Mouse (Mus musculus) megakaryocyte, embryonic 14.5 days (primary cell): Measurements from ENCODE around the gene Cachd1. TPM values are rescaled to one million over a fixed set of nuclear protein-coding genes. Genes with fewer than 3 reads are reported as not detected.

ENCODE experiments used
- H3K27me3 ChIP-seq: replicated peaks from 2 replicates; pipeline ENCODE3; 2012; ENCODE audit warnings: inconsistent platforms
- H3K36me3 ChIP-seq: replicated peaks from 2 replicates; pipeline ENCODE3; 2012; ENCODE audit warnings: low read length, inconsistent platforms, mixed read lengths
- H3K4me1 ChIP-seq: 2 replicates; pipeline ENCODE4 v1.6.1; 2012; ENCODE audit warnings: inconsistent platforms
- H3K4me3 ChIP-seq: replicated peaks from 2 replicates; pipeline ENCODE3; 2012; ENCODE audit warnings: moderate library complexity, mild to moderate bottlenecking, inconsistent platforms
- H3K9me3 ChIP-seq: 2 replicates; pipeline ENCODE4 v1.6.1; 2012; ENCODE audit warnings: inconsistent platforms
- FLI1 ChIP-seq: IDR thresholded peaks from 2 replicates; pipeline ENCODE4 v1.6.1; 2012; ENCODE audit warnings: low read length, inconsistent platforms, mixed read lengths
- GATA1 ChIP-seq: IDR thresholded peaks from 3 replicates; pipeline ENCODE4 v1.6.1; 2012; ENCODE audit warnings: mixed read lengths, low read length, inconsistent platforms, borderline replicate concordance
- polyA plus RNA-seq: library from polyadenylated mRNA; stranded (reverse); fragments of >175 nt; gene quantifications from 2 replicates; pipeline ENCODE4 v1.2.3, GENCODE M21; 2012; ENCODE audit warnings: low replicate concordance; ENCODE audit not compliant: insufficient read depth

Gene Cachd1
- polyA plus RNA-seq, 1 experiment: 1.3 TPM

DNA sequence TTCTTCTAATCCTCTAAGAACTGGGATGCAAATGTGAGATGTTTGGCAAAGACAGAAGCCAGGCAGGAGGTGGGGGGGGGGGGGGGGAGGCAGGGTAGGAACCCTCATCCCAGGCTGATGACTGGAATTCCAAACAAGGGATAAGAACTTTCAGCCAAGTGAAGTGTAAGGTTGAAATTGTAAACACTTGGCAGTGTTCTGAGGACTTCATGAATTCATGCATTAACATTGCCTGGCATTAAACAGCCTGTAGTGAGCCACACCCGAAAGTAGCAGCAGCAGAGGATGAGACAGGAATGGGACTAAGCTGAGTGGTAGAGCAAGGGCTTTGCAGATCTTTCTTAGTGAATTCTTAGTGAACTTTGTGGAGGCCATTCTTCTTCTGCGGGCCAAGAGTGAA is 250.5 kb downstream of the Cachd1 start:
- no peaks in the 10 kb centered on the region for H3K4me1 ChIP-seq
- H3K36me3 ChIP-seq: no peaks in the 10 kb centered on the region
- TF ChIP-seq FLI1 (no peak), GATA1 (no peak)
- H3K9me3 ChIP-seq: peaks cover 8% of the 10 kb centered on the region
- no peaks in the 10 kb centered on the region for H3K27me3 ChIP-seq
- H3K4me3 ChIP-seq: no peak overlapping the region

DNA sequence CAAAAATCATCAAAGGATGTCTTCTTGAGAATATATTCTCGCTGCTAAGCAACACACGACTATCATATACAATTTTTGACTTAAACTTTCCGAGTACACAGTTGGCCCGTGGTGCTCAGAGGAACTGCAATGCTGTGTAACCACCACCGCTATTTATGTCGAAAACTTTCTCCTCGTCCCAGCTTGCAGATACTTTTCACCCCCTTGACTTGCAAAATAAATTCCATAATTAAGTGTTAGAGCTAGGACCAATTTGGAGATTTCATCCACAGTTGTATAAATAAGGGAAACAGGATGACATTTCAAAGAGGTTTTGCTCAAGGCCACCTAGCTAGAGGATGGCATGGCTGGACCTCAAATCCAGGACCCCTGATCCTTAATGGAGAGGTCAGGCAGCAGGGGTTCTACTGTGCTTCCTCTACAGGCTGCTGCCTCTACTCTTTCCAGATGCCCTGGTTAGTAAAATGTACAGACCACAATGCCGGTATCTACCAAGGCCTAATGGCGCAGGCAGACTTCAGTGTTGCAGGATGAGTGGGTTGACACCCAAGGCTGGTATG is 251.5 kb downstream of the Cachd1 start:
- H3K9me3 ChIP-seq: peaks cover 5% of the 10 kb centered on the region
- H3K4me1 ChIP-seq: no peaks in the 10 kb centered on the region
- no peak for TF ChIP-seq FLI1
- no peak for TF ChIP-seq GATA1
- H3K4me3 ChIP-seq: no peak overlapping the region
- no peaks in the 10 kb centered on the region for H3K36me3 ChIP-seq
- no peaks in the 10 kb centered on the region for H3K27me3 ChIP-seq

DNA sequence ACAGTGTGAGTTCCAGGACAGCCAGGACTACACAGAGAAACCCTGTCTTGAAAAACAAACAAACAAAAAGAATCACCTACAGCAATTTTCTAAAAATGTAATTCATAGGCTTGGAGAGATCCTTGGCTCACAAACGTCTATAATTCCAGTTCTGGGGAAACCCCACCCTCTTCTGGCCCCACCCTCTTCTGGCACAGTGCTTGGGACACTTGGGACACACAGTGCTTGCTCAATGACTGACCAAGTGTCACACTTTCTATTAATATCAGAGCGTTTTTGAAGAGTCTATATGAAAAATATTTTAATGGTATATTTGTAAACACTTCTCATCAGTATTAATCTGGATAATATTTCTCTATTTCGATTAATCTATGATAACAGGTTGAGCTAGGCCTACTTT is 256.6 kb downstream of the Cachd1 start:
- no peaks in the 10 kb centered on the region for H3K9me3 ChIP-seq
- no peak overlapping the region for H3K4me3 ChIP-seq
- no peaks in the 10 kb centered on the region for H3K36me3 ChIP-seq
- no peaks in the 10 kb centered on the region for H3K27me3 ChIP-seq
- H3K4me1 ChIP-seq: no peaks in the 10 kb centered on the region
- TF ChIP-seq FLI1: no peak
- no peak for TF ChIP-seq GATA1

DNA sequence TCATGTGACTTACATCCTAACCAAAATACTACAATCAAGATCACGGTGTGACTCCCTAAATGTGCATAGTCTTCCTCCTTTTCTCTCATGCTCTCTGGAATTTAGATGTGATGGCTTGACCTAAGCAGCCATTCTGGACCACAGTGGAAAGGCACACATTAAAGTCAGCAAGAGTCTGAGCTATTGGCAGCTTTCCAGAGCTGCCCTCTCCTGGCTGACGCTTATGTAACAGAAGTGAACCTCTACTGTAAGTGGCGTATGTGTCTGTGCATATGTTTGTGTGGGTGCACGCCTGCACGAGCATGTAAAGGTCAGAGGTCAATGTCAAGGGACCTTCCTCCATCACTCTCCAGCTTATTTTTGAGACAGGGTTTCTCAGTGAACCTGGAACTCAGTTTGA is 258.7 kb downstream of the Cachd1 start:
- H3K36me3 ChIP-seq: no peaks in the 10 kb centered on the region
- H3K9me3 ChIP-seq: no peaks in the 10 kb centered on the region
- no peaks in the 10 kb centered on the region for H3K27me3 ChIP-seq
- H3K4me1 ChIP-seq: no peaks in the 10 kb centered on the region
- TF ChIP-seq FLI1 (no peak), GATA1 (no peak)
- H3K4me3 ChIP-seq: no peak overlapping the region

DNA sequence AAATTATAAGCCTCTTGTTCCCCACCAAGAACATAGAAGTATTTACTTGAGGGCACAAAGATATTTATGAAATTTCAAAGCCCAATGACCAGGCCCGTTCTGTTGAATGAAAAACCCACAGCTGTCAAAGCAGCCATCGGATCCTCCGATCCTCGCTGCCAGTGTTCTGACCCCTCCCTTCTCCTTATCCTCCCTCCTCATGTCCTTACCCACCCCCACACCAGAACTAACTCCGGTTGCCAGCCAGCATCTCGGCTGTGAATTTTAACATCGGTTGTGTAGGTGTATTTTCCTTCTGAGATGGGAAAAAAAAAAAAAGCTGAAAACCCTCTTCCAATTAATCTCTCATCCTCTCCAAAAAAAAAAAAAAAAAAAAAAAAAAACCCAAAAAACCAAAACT is 260.7 kb downstream of the Cachd1 start:
- Histone ChIP-seq H3K27me3 (no peaks in the 10 kb centered on the region), H3K4me1 (no peaks in the 10 kb centered on the region), H3K4me3 (no peak overlapping the region), H3K9me3 (no peaks in the 10 kb centered on the region), H3K36me3 (no peaks in the 10 kb centered on the region)
- TF ChIP-seq GATA1 (no peak), FLI1 (no peak)

DNA sequence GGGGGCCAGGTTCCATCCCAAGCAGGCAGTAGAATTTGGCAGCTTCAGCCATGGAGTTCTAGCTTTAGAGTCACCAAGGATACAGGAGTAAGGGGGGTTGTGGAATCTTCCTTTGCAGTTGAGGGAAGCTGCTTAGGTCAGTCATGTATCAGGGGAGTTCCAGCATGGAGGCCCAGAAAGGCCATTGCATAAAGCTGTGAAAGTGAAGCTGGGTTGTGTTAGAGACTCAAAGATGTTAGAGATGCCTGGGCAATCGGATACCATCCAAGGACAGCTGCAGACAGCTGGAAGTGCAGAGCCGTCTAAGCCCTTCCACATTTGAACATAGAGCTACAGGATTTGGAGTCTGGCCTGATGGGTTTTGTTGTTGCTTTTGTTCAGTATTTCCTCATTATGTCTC is 267.2 kb downstream of the Cachd1 start:
- Histone ChIP-seq H3K4me1 (no peaks in the 10 kb centered on the region), H3K36me3 (no peaks in the 10 kb centered on the region)

DNA sequence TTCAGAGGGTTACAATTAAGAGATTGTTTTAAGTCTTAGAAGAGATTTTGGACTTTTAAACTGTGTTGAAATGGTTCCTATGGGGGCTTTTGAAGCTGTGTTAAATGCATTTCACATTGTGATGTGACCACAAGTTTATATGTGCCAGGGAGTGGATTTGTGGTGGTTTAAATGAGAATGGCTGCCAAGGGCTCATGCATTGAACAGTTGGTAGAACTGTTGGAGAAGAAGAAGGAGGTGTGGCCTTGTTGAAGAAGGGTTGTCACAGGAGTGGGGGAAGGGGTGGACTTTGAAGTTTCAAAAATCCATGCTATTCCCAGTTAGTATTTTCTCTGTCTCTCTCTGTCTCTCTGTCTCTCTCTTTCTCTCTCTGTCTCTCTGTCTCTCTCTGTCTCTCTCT is 267.7 kb downstream of the Cachd1 start:
- no peaks in the 10 kb centered on the region for H3K4me1 ChIP-seq
- TF ChIP-seq GATA1 (no peak), FLI1 (no peak)
- no peak overlapping the region for H3K4me3 ChIP-seq
- H3K27me3 ChIP-seq: no peaks in the 10 kb centered on the region
- no peaks in the 10 kb centered on the region for H3K9me3 ChIP-seq
- H3K36me3 ChIP-seq: no peaks in the 10 kb centered on the region

More for the DNA sequence above, 267.2 kb downstream of the Cachd1 start:
- TF ChIP-seq GATA1 (no peak), FLI1 (no peak)
- Histone ChIP-seq H3K4me3 (no peak overlapping the region), H3K27me3 (no peaks in the 10 kb centered on the region), H3K9me3 (no peaks in the 10 kb centered on the region)

DNA sequence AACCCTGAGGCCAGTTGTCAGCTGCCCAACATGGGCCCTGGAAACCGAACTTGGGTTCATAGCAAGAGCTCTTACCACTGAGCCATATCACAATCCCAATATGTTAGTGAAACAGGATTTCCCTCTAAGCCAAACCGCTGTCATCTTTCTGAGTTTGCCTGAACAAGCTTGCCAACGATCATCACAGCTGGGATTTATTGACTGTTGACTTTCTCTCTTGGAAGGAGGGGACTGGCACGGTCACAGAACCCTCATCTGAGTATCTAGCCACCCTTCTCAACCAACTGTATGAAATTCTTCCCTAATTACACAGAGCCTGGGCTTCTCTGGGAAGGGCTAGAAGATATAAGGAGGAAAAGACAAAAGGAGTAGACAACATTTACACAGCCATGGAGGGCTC is 270.1 kb downstream of the Cachd1 start:
- no peak for TF ChIP-seq FLI1
- no peak for TF ChIP-seq GATA1
- no peaks in the 10 kb centered on the region for H3K9me3 ChIP-seq
- no peaks in the 10 kb centered on the region for H3K36me3 ChIP-seq
- no peaks in the 10 kb centered on the region for H3K4me1 ChIP-seq
- H3K4me3 ChIP-seq: no peak overlapping the region
- no peaks in the 10 kb centered on the region for H3K27me3 ChIP-seq

DNA sequence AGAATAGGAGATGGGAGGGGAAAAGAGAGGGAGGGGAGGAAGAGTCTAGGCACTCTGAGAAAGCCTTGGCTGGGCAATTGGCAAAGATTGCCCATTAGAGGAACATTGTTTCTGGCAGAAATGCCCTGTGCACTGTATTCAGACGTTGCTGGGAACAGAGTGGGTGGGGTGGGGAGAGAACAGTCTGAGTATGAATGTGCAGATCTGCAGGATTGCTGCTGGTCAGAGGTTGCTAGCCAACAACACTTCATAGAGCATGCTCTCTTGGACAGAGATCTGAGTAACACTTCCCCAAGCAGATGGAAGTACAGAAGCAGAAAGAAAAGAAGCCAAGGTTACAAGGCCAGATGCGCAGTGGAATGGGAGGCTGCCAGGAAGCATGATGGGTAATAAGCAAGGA is 285.7 kb downstream of the Cachd1 start:
- H3K4me1 ChIP-seq: no peaks in the 10 kb centered on the region
- peaks cover 3% of the 10 kb centered on the region for H3K27me3 ChIP-seq
- H3K4me3 ChIP-seq: no peak overlapping the region
- no peak for TF ChIP-seq FLI1
- no peak for TF ChIP-seq GATA1
- H3K9me3 ChIP-seq: peaks cover 9% of the 10 kb centered on the region
- no peaks in the 10 kb centered on the region for H3K36me3 ChIP-seq

DNA sequence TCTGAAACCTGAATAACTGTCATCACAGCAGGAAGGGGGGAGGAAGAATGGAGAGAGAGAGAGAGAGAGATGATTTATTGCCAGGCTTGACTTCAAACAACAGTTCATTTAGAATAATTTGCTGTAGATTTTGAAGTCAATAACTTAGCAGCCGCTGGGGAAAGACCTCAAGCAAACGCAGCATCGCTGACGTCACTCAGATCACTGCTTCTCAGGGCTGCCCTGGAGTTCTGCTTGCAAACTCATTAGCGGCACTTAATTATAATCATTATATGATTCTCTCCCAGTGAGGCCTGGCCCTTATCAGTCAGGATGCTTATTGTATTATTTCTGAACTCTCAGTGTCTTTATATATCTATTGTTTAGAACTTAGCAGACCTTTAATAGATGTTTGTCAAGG is 289.9 kb downstream of the Cachd1 start:
- TF ChIP-seq FLI1 (no peak), GATA1 (no peak)
- Histone ChIP-seq H3K9me3 (peaks cover 6% of the 10 kb centered on the region), H3K4me3 (no peak overlapping the region), H3K4me1 (peaks cover 11% of the 10 kb centered on the region), H3K27me3 (peaks cover 40% of the 10 kb centered on the region), H3K36me3 (no peaks in the 10 kb centered on the region)

DNA sequence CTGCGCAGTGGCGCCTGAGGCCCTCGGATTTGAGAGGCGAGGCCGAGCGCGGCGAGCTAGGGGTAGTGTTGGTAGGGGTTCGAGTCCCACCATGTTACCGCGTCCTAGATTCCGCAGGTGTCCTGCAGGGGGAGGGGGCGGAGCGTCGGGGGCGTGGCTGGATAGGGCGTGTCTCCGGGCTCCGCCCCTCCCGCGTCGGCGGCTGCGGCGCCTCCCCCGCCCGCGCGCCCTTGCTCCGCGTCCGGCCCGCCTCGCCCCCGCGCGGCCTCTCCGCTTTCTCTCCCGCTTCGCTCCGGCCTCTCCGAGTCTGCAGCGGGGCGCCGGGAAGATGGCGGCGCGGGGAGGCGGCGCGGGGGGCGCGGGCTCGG is 292.3 kb downstream of the Cachd1 start, which contains the start of gene Raver2:
TSS of gene Raver2 (plus strand) at position 198 of the 368 bp plus-strand sequence.
- H3K9me3 ChIP-seq: no peaks in the 10 kb centered on the region
- peak within 1 kb of the TSS; percentile 85 for H3K4me3 ChIP-seq
- peaks cover 47% of the 10 kb centered on the region for H3K27me3 ChIP-seq
- no peak for TF ChIP-seq GATA1
- no peak for TF ChIP-seq FLI1
- peaks cover 11% of the 10 kb centered on the region for H3K4me1 ChIP-seq
- H3K36me3 ChIP-seq: no peaks in the 10 kb centered on the region
